Mouse (Mus musculus): ENCODE measurements at regions not wholly inside any gene's neighbourhood (a gene's known extent, or its start where the extent isn't known, plus 50 kb on each side); places are given as distances from the start of the nearest gene placed in this dataset.

DNA sequence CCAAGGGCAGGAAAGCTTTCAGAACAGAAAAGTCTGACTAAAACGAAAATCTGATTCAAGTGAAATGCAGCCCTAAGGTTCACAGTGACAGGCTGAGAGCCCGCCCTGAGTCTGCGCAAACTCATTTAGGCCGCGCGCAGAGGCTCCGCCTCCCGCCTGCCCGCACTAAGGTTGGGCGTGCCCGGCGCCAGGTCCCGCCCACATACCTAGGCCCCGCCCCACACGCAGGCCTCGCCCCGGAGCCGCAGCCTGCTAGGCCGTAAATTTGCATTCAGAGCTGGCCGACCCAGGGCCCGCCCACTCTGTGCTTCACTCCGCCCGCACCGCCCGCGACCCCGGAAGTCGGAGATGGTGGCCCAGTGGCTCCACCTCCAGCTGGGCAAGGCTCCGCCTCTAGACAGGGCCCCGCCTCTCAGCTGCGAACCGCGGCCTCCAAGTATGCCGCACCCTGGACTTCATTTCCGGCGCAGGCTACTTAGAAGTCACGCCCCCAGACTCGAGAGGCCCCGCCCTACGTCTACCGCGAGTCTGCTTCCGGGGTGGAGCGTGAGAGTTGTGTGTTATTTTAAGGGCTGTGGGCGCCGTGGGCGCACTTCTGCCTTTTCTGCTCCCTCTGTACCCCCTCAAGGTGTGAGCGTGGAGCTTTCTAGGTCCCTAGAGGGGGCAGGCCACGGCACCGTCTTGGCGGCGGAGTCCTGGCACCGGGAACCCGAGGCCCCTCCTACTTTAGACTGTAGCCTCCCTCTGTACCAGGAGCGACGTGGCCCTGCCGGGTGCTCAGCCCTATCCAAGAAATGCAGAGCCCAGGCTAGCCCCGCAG is 52.3 kb upstream of the Wnt7b start:
- ATAC-seq (replicated peaks; ENCODE audit: low read depth, poor library complexity, severe bottlenecking), result peak; percentile 91

DNA sequence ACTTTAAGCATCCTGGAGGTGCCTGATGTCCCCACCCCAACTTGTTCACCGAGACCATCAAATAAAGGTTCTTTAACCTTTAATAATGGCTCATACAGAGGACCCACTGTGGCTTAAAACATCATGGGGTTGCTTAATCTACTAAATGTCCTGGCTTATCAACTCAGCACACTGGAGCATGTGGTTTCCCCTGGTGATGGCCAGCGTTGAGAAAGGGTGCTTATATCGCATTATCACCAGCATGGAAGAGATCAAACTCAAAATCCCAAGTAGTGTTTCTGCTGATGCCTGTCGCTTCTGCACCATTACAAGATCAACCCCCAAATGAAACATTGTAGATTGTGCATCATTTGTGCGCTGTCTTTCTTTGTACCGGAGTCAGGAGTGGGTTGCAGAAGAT is 53.2 kb upstream of the Wnt7b start:
- peak; percentile 26 for ATAC-seq (replicated peaks; ENCODE audit: low read depth, poor library complexity, severe bottlenecking)

DNA sequence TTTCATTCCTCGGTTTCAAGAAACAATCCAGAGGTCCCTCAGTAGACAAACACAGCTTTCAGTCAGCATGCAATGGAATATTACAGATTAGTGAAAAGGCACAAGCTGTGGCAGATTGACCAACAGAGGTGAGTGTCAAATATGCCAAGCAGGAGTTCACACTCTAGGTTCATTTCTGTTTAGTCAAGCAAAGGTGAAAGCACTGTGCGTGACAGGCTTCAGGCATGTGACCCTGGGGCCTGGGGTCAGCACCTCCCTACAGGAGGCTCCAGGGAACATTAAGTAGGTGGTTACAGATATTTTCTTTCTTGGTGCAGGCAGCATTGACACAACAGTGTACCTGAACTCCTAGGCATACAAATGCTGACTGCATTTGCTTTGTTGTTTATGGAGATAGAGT is 57.3 kb upstream of the Wnt7b start:
- no peak for ATAC-seq (replicated peaks; ENCODE audit: low read depth, poor library complexity, severe bottlenecking)

DNA sequence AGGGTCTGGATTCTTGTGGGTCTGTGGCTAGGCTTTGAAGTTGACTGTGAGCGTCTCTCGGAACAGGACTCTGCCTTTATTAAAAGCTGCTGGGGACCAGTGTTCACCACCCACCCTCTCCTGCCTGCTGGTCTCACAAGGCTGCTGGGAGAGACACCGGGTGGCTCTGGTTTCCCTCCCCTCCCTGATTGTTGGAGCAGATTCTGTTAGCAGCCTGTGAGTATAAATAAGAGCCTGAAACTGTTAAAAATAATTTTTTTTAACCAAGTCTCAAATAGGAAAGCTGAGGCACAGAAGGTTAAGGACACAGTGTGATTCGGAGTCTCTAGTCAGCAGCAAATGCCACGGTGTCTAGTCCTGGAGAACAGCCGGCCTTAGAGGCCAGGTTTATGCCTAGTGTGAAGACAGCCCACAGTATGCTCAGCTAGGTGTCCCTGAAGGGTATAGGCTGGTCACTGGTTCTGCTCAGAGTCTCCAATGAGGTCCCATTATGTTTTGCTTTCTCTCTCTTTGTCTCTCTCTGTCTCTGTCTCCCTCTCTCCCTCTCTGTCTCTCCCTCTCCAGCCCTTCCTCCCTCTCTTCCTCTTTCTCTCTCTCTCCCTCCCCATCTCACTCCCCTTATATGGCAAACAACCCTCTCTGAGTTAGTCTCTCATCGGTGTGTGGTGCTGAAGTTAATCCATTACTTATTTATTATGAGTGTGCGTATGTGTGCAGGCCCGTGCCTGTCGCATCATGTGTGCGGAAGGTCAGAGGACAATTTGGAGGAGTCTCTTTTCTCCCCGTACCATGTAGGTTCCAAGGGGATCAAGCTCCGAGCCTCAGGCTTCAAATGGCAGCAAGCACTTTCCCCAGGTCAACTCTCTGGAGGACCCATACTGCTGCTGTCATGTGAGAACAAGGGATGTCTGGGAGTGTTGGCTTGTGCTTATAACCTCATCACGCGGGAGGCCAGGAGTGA is 59.1 kb upstream of the Wnt7b start:
- ATAC-seq (replicated peaks; ENCODE audit: low read depth, poor library complexity, severe bottlenecking), result no peak

DNA sequence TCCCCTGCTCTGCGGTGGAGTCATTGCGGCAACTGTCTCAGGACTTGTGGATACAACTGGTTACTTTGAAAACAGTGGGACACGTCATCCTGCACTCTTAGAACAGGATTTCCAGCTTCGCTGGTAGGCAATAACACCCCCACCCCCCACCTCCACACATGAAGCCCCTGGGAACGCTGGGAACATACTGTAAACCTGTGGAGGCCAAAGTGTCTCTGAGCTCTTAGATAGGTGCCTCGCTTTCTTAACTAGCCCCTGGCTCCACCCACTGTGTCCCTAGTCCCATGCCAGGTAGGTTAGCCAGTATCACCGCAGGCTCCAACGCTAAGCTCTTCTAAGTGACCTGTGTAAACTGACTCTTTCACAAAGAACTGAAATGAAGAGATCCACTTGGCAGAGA is 63.1 kb upstream of the Wnt7b start:
- no peak for ATAC-seq (replicated peaks; ENCODE audit: low read depth, poor library complexity, severe bottlenecking)

DNA sequence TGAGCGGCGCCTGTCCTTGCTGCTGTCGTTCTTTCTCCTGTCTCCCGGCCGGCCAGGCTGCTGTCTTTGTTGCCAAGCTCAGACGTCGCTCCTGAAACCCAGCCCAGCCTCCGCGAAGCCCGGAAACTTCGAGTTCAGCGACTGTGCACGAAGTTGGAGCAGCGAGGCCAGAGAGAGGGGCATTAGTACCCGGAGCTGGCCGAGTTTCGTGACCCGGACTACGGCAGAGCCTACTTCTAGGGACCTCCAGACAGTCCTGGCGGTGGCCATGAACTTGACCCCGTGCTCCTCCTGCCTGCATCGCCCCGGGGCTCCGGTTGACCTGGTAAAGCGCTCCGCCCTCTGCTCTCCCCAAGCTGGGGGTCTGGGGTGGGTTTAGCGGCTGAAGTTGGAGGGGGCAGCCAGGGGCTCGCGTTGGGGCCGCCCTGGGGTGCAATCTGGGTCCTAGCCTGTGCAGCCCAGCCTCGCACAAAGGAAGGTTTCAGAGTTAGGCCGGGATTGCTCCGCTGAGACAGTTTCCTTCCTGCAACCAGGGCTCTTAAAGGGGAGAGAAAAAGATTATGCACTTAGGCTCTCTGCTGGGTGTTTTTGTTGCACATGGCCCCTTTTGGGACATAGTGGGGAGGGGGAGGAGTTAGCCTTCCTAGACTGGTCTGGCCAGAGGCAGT is 63.8 kb upstream of the Wnt7b start:
- peak; percentile 64 for ATAC-seq (replicated peaks; ENCODE audit: low read depth, poor library complexity, severe bottlenecking)

DNA sequence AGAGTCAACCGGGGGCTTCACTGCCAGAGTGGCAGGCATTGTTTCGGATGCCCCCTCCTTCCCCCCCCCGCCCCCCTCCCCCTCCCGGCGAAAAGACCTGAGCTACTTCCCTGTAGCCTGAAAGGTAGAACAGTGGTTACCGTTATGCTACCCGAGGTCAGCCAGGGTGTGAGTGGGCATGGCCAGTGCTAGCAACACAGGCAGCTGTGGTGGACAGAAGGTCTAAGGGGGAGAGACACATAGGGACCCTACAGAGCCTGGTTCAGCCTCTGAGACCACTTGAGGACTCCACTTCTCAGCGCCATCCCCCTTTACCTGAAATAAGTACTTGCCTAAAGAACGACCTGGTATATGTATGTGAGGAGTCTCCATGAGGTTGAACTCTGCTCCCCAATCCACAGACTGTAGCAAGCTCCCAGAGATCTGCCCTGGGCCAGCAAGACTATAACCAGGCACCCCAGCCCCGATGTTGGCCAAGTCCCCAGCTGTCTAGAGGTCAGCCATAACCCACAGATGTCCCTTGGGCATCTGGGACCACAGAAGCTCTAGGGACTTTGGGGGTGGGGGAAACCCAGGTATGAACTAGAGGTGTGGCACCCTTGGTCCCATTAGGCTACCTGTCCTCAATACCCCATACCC is 64.5 kb upstream of the Wnt7b start:
- 0 out of 2 replicates have a peak, but pooled peaks have one; percentile 12 for ATAC-seq (replicated peaks; ENCODE audit: low read depth, poor library complexity, severe bottlenecking)

DNA sequence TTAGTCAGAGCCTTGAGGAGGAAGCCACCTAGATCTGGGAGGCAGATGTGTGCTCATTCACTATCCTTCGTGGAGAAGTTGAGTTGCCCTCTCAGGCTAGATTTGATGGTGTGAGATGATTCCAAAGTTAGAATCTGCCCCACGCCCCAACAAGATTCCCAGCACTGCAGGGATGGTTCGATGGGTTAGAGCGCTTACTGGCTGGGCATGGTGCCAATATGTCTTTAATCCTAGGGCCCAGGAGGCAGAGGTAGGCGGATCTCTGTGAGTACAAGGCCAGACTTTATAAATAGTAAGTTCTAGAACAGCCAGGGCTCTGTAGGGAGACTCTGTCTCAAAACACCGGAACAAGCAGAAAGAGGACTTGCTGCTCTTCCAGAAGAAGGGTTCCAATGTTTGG is 65.3 kb upstream of the Wnt7b start:
- ATAC-seq (replicated peaks; ENCODE audit: low read depth, poor library complexity, severe bottlenecking), result no peak

DNA sequence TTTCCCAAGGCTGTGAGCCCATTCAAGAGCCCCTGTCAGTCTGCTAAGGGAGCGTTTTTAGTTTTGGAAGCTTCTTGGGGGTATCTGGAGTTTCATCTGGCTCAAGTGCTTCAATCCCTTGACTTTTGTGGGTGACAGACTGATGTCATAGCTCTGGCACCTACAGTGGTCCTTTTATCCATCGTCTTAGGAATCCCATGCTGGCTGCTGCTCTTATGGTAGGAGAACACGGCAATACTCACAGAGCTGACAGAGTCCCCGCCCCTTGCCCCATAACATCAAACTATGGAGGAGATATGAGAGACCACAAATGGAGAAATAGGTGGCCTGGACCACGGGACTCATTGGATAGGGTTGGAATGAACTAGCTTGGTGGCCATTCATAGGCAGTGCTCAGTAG is 68.0 kb upstream of the Wnt7b start:
- no peak for ATAC-seq (replicated peaks; ENCODE audit: low read depth, poor library complexity, severe bottlenecking)

DNA sequence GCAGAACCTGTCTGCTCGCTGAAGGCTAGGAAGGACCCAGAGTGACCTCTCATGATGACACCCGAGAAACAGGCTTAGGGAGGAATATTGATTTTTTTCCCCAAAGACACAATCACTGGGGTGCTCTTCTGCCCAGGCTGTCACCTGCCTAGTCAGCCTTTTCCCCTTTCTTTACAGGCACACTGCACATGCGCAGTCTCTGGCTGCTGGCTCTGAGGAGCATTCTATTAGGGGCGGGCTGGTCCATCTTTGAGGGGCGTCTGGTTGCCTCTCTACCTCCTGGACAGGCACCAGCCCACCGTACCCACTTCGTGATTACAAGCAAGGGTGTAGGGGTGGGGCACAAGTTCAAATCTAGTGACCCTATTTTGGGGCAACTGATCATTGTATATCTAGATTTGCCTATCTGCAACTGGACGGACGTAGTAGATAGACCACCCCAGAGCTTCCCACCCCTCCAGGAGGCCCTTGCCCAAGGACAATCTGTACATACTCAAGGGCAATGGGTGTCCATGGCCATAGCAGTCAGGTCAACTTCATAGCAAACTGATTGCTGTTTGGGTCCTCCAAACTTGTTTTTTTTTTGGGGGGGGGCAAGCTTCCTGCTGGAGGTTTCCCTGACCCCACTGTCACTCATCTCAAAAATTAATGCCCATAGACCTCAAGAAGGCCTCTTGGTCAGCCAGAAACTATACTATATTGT is 69.6 kb upstream of the Wnt7b start:
- no peak for ATAC-seq (replicated peaks; ENCODE audit: low read depth, poor library complexity, severe bottlenecking)

DNA sequence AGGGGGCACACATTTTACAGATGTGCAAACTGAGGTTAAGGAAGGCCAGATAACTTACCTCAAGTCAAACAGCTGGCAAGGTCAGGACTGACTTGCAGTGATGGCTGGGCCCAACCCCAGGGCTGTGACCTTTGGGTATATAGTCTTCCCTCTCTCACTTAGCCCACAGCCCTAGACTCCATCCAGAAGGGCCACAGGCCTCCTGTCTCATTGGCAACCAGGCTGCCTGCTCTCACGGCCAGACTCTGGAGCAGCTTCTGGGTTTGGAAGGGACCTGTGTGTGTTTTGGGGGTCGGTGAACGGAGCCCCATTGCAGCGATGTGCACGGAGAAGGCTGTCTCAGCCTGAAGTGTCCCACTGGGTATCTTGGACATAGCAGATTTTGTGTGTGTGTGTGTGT is 70.2 kb upstream of the Wnt7b start:
- ATAC-seq (replicated peaks; ENCODE audit: low read depth, poor library complexity, severe bottlenecking), result no peak

DNA sequence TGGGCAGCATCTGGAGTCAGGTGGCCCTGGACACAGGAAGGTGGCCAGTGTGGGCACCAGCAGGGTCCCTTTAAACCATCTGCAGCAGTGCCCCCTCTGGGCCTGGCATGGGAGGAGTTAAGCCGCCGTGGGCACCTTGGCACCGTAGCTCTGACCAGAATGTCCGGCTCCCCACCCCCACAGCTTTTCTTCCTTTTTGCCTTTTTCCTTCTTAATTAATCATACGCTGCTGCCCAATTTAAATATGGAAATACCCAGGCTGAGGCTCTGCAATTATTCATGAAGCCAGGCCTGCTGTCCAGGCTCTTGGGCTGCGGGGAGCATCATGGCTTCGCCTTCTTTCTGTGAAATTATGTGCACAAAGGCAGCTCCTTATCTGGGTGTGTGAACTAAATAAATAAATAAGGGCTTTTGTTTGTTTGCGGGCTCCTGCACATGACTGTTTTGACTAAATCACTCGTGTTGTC is 70.6 kb upstream of the Wnt7b start:
- no peak for ATAC-seq (replicated peaks; ENCODE audit: low read depth, poor library complexity, severe bottlenecking)

DNA sequence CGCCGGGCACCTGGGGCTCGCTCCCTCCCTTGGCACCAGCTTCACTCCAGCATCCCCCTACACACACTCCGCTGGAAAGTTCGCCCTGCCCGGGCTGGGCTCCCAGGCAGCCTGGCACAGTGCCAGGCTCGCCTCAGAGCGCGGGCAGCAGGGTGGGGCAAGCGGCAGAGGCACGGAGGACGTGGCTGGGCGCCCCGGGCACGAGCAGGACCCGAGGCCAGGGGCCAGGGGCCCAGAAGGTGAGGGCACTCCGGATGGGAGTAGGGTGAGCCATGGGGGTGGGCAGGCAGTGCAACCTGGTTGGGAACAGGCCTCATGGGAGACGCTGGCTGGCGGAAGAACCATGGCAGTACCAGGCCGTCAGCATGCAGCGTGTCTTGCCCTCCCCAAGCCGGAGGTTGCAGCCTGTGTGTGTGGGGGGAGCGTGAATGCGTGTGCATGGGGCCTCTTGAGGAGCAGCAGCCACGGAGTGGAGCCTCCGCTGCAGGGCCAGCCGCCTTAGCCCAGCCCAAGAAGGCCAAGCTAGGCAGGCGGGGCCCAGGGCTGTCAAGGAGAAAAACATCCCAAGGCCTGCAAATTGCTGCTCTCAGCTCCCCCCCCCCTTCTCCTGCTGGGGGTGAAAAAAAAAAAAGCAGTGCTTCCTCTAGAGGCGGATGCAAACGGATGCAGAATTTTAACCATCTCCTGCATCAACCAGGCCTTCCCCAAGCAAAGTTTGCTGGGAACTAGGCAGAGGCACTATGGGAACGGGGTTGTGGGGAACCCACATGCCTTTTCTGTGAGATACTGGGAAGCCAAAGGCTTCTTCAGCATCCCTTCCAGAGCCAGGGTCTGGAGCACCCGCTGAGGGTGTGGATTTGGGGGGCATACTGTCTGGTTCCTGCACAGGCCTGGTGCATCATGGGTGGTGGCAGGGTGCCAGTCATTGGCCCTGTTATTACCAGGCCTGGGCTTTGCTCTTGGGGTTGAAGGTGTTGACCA is 71.4 kb upstream of the Wnt7b start:
- ATAC-seq (replicated peaks; ENCODE audit: low read depth, poor library complexity, severe bottlenecking), result peak; percentile 62

DNA sequence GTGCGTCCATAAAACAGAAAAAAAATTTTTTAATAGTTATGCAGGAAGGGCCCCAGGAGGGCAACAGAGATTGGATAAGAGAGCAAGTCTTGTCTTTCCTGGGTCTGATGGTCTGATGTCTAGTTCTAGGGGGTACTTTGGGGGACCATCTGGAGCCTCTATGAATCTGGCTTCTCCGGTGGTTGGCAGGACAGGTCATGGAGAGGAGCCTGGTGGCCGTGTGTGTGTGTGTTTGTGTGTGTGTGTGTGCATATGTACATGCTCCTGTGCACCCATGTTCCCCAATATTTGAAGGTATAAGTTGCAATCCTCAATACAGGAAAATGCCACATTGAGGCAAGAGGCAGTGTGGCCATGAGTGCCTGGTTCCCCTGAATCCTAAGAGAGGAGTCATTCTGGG is 72.5 kb upstream of the Wnt7b start:
- ATAC-seq (replicated peaks; ENCODE audit: low read depth, poor library complexity, severe bottlenecking), result no peak

DNA sequence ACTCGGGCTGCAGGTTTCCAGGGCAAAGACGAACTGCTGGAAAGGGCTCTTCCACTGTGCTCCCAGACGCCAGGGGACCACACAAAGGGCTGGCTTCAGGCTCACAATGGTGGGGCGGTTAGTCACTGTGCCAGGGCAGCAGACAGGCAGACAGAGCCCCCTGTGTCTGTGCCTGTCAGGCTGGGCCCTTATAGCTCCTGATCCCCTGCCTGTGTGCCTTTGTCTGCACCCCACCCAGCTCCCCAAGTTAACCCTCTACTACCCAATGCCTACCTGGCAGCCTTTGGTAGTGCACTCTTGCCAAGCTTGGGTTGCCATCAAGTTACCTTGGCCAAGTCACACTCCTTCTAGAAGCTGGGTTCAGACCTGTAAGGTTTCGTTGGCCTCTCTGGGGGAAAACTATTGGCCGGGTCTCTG is 73.5 kb upstream of the Wnt7b start:
- no peak for ATAC-seq (replicated peaks; ENCODE audit: low read depth, poor library complexity, severe bottlenecking)

DNA sequence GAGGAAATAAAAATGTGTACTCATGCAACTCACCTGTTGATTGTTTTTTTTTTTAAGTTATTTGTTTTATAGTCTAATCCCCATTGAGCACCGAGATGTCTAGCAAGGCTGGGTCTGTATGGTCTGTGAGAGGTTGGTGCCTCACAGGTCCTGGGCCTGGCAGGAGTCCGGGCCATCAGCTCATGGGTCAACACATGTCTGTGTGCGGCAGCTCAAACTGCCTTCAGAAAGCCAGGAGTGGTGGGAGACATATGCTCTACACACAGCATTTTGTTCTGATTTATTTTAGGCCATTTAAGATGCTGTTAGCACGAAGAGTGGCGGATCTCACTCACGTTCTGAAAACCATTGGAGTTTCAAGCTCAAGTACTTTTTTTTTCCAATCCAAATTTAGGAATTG is 74.6 kb upstream of the Wnt7b start:
- ATAC-seq (replicated peaks; ENCODE audit: low read depth, poor library complexity, severe bottlenecking), result no peak

DNA sequence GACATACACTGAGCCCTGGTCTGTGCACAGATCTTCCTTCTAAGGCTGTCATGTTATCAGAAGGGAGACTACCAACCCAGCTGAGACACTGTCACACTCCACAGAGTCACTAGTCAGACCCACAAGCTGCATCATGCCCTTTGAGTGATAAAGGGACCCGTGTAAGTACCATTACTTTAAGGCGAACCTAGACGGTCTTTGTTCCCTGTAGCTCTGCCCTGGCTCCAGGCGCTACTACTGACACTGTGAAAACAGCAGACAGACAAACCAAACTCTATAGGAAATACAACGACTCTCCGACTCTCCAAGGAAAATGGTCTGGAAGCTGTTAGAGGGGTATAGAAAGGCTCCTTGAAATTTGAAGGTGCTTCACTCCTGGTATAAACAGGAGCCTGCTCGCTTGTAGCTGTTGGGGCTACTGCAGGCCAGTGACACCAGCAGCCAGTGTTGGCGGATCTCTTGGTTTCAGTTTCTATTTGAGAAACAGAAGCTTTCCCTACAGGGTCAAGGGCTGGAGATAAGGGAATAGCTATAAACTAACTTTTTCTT is 75.2 kb upstream of the Wnt7b start:
- peak; percentile 36; the same call in 1 of the 2 replicates for ATAC-seq (replicated peaks; ENCODE audit: low read depth, poor library complexity, severe bottlenecking)
